Mouse (Mus musculus): Measurements from ENCODE around the gene Sp2.

The Sp2 gene

GRCm38 (mm10) chr11:96969746-96970145 lies 13.0 kb downstream of the Sp2 start:
- DNase-seq, result peak; percentile 88

GRCm38 (mm10) chr11:96969280-96969722 lies 13.5 kb downstream of the Sp2 start:
- DNase-seq, result peak; percentile 66

- DNase-seq, result peak; percentile 35
These were observed 14.3 kb downstream of the Sp2 start for GRCm38 (mm10) chr11:96968476-96968875.

GRCm38 (mm10) chr11:96967544-96968269 lies 15.1 kb downstream of the Sp2 start:
- DNase-seq, result no peak

- DNase-seq, result no peak
These were observed 15.7 kb downstream of the Sp2 start for GRCm38 (mm10) chr11:96966914-96967543.

GRCm38 (mm10) chr11:96966172-96966571 lies 16.6 kb downstream of the Sp2 start:
- DNase-seq, result no peak

- DNase-seq, result peak; percentile 94
These were observed 19.2 kb downstream of the Sp2 start for GRCm38 (mm10) chr11:96963580-96963979.

- DNase-seq, result no peak
These were observed 25.5 kb downstream of the Sp2 start for GRCm38 (mm10) chr11:96957061-96957805.

- DNase-seq, result no peak
These were observed 26.6 kb downstream of the Sp2 start for GRCm38 (mm10) chr11:96956009-96956724.

GRCm38 (mm10) chr11:96955094-96955493 lies 27.7 kb downstream of the Sp2 start:
- no peak for DNase-seq

- DNase-seq, result no peak
These were observed 29.9 kb downstream of the Sp2 start for GRCm38 (mm10) chr11:96952896-96953295.

- no peak for DNase-seq
These were observed 30.3 kb downstream of the Sp2 start for GRCm38 (mm10) chr11:96952426-96952825.

GRCm38 (mm10) chr11:96950767-96951166 lies 32.0 kb downstream of the Sp2 start:
- DNase-seq, result peak; percentile 11

GRCm38 (mm10) chr11:96947849-96948248 lies 34.9 kb downstream of the Sp2 start:
- DNase-seq, result no peak

GRCm38 (mm10) chr11:96946498-96946897 lies 36.3 kb downstream of the Sp2 start:
- DNase-seq, result no peak

- no peak for DNase-seq
These were observed 37.7 kb downstream of the Sp2 start for GRCm38 (mm10) chr11:96944844-96945580.

- peak; percentile 97 for DNase-seq
These were observed 38.9 kb downstream of the Sp2 start, which contains the start of gene Pnpo for GRCm38 (mm10) chr11:96943746-96944304. TSS of gene Pnpo (minus strand) at chr11:96943986.

GRCm38 (mm10) chr11:96941989-96942590 lies 40.7 kb downstream of the Sp2 start:
- DNase-seq, result no peak

- no peak for DNase-seq
These were observed 41.9 kb downstream of the Sp2 start for GRCm38 (mm10) chr11:96940578-96941465.

- peak; percentile 9 for DNase-seq
These were observed 44.3 kb downstream of the Sp2 start for GRCm38 (mm10) chr11:96938426-96938800.

Data from cerebellum, adult 9-10 months (tissue).